Comparison of ENCODE assay signal across 14 mouse cellular contexts in genomic region chr12:58544862-58545261, GRCm38 (mm10).
"Had no signal": no experiment of that assay in that cellular context is flagged by ENCODE, and none has a peak within 500 bp of the region (broad histone marks: within the 10 kb centered on the region; RNA-seq: fewer than 3 reads in every experiment).

No protein-coding gene starts in this region.

- ATAC-seq: liver, postnatal 0 days had no signal

- H3K27me3 ChIP-seq: limb, embryonic 12.5 days; liver, embryonic 13.5 days; neural tube, embryonic 12.5 days; stomach, embryonic 15.5 days had no signal

- H3K4me3 ChIP-seq: layer of hippocampus, adult 2 months; limb, embryonic 12.5 days; liver, embryonic 13.5 days; neural tube, embryonic 12.5 days; stomach, embryonic 15.5 days had no signal

- H3K4me1 ChIP-seq: limb, embryonic 12.5 days; liver, embryonic 13.5 days; neural tube, embryonic 12.5 days; stomach, embryonic 15.5 days had no signal

- H3K9me3 ChIP-seq: limb, embryonic 12.5 days; liver, embryonic 13.5 days; neural tube, embryonic 12.5 days; stomach, embryonic 15.5 days had no signal

- DNase-seq: kidney, postnatal 10 days; kidney, postnatal 4 days; liver; liver, embryonic 13.5 days; liver, postnatal 0 days; lung, postnatal 36 days; midbrain, embryonic 14.5 days; right cerebral cortex, postnatal 14 days; thymus, adult 2 months; thymus, postnatal 25 days had no signal

- H3K9ac ChIP-seq: limb, embryonic 12.5 days; liver, embryonic 13.5 days; liver, postnatal 0 days; neural tube, embryonic 12.5 days; stomach, embryonic 15.5 days had no signal

- H3K4me2 ChIP-seq: limb, embryonic 12.5 days; liver, embryonic 13.5 days; neural tube, embryonic 12.5 days; stomach, embryonic 15.5 days had no signal

- H3K27ac ChIP-seq: layer of hippocampus, adult 2 months; limb, embryonic 12.5 days; liver, embryonic 13.5 days; neural tube, embryonic 12.5 days; stomach, embryonic 15.5 days had no signal

- H3K36me3 ChIP-seq: limb, embryonic 12.5 days; liver, embryonic 13.5 days; neural tube, embryonic 12.5 days; stomach, embryonic 15.5 days had no signal
